Mouse (Mus musculus) testis, adult 2 months (tissue): ENCODE measurements around the gene Igfbp4. TPM values are rescaled to one million over a fixed set of nuclear protein-coding genes. Genes with fewer than 3 reads are reported as not detected.

Experiments
- H3K27ac ChIP-seq: fragments of 200-500 bp; 2 replicates; pipeline ENCODE4 v1.5.1; 2012; ENCODE audit warnings: low read depth, low read length; ENCODE audit not compliant: control insufficient read depth, insufficient read depth
- H3K27me3 ChIP-seq: fragments of 200-500 bp; 2 replicates; pipeline ENCODE4 v1.6.1; 2012; ENCODE audit warnings: mild to moderate bottlenecking, low read length, moderate library complexity; ENCODE audit not compliant: control insufficient read depth, insufficient read depth
- H3K36me3 ChIP-seq: fragments of 200-500 bp; 2 replicates; pipeline ENCODE4 v1.6.1; 2012; ENCODE audit warnings: mild to moderate bottlenecking, low read length; ENCODE audit not compliant: control insufficient read depth, insufficient read depth
- H3K4me1 ChIP-seq: fragments of 200-500 bp; 2 replicates; pipeline ENCODE4 v1.6.1; 2012; ENCODE audit warnings: low read length; ENCODE audit not compliant: control insufficient read depth, insufficient read depth
- H3K4me3 ChIP-seq: fragments of 200-500 bp; 2 replicates; pipeline ENCODE4 v1.5.1; 2012; ENCODE audit warnings: low read depth, mild to moderate bottlenecking, low read length, moderate library complexity, mixed read lengths; ENCODE audit not compliant: control insufficient read depth
- CTCF ChIP-seq: fragments of 200-500 bp; IDR thresholded peaks from 2 replicates; pipeline ENCODE4 v1.5.1; 2012; ENCODE audit warnings: low read depth, mild to moderate bottlenecking, inconsistent platforms, low read length, moderate library complexity; ENCODE audit not compliant: control insufficient read depth, insufficient read depth, insufficient replicate concordance
- POLR2A ChIP-seq: fragments of 200-500 bp; IDR thresholded peaks from 2 replicates; pipeline ENCODE4 v1.6.1; 2012; ENCODE audit warnings: low read depth, mild to moderate bottlenecking, inconsistent platforms, low read length, moderate library complexity; ENCODE audit not compliant: control insufficient read depth
- polyA plus RNA-seq: library from polyadenylated mRNA; depleted of rRNA; stranded (reverse); fragments of >200 nt; gene quantifications from 2 replicates; pipeline ENCODE4 v1.2.3, GENCODE M21; 2012; rRNA removed

Gene Igfbp4
- polyA plus RNA-seq, 1 experiment: 19.0 TPM

DNA sequence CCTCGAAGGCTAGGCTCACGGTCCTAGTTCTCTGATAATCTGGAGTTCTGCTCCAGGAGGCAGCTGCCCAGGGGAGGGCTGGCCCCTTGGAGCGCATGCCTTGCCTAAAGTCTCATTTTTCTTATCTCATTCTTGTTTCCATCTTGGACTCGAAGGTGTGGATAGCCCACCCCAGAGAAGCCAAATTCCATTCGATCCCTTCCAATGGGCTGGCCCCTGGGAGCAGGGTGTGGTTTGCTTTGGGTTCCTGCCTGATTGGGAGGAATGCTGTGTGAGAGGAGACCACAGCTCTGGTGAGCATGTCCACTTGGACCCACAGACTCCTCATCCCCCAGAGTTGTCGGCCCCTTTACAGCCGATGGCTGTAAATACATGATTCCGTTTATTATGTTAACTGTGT lies 60.6 kb downstream of the Igfbp4 start:
- no peaks in the 10 kb centered on the region for H3K36me3 ChIP-seq

DNA sequence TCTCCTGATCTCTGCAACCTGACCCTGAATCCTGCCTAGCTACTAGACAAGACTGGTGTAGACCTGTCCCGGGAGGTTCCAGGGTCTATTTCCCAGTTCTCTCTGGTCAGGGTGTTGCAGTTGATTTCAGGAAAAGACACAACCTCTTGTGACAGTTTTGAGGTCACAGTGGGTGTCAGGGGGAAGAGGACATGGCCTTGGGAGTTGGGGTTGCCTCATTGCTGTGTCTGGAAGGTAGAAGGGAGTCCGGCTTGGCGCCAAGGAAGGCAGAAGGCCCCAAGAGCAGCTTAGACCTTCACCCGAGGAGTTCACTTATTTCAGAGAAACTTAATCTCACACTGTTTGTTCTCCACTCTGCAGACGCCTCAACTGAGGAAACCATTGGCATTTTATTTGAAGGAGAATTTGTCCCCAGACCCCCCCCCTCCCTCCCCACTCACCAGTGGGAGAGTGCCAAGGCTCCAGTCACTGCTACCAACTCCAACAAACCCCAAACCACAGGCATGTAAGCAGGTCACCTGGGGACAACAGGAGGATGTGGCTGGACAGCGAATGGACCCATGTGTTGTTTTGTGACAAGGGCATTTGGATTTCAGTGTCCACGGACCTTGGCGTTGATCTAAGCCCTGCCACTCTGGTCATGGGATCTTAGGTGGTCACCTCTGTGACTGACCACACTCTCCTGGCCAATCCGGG lies 61.7 kb downstream of the Igfbp4 start:
- Histone ChIP-seq H3K27me3 (no peaks in the 10 kb centered on the region), H3K4me3 (no peak overlapping the region), H3K4me1 (no peaks in the 10 kb centered on the region), H3K36me3 (no peaks in the 10 kb centered on the region), H3K27ac (no peak overlapping the region)
- no peak for TF ChIP-seq POLR2A

More for the DNA sequence above, 60.6 kb downstream of the Igfbp4 start:
- H3K4me3 ChIP-seq: no peak overlapping the region
- H3K4me1 ChIP-seq: no peaks in the 10 kb centered on the region
- TF ChIP-seq CTCF (no peak), POLR2A (no peak)
- H3K27ac ChIP-seq: no peak overlapping the region
- H3K27me3 ChIP-seq: no peaks in the 10 kb centered on the region

Other genes starting within 250 kb of the Igfbp4 start
- 138 and 143 TPM in 2 replicates for gene Msl1, start 245.7 kb upstream of the Igfbp4 start, polyA plus RNA-seq
- 22.0 and 24.9 TPM in 2 replicates for gene Casc3, start 236.3 kb upstream of the Igfbp4 start, polyA plus RNA-seq
- 2.2 and 2.7 TPM in 2 replicates for gene Rapgefl1, start 204.5 kb upstream of the Igfbp4 start, polyA plus RNA-seq
- 4.3 and 6.4 TPM in 2 replicates for gene Wipf2, start 177.6 kb upstream of the Igfbp4 start, polyA plus RNA-seq
- gene Cdc6, start 133.4 kb upstream of the Igfbp4 start, polyA plus RNA-seq: 2.5 and 2.9 TPM in 2 replicates
- 18.7 and 20.1 TPM in 2 replicates for gene Rara, start 113.4 kb upstream of the Igfbp4 start, polyA plus RNA-seq
- gene Gjd3, start 58.2 kb upstream of the Igfbp4 start, polyA plus RNA-seq: 13.6 and 23.8 TPM in 2 replicates
- 19.4 and 20.4 TPM in 2 replicates for gene Top2a, start 17.1 kb upstream of the Igfbp4 start, polyA plus RNA-seq
- gene Tns4, start 48.1 kb downstream of the Igfbp4 start, polyA plus RNA-seq: 2.0 and 3.3 TPM in 2 replicates
- gene Ccr7, start 113.8 kb downstream of the Igfbp4 start, polyA plus RNA-seq: 0.76 and 2.0 TPM in 2 replicates
- 18.5 and 18.8 TPM in 2 replicates for gene Smarce1, start 189.8 kb downstream of the Igfbp4 start, polyA plus RNA-seq
- gene Krt222, start 202.8 kb downstream of the Igfbp4 start, polyA plus RNA-seq: 0.12 TPM in 1 of 2 replicates, not detected in the other
- 0.15 TPM in 1 of 2 replicates, not detected in the other for gene Krt24, start 244.0 kb downstream of the Igfbp4 start, polyA plus RNA-seq